Mouse (Mus musculus): ENCODE results near the gene Nr6a1. TPM values are rescaled to one million over a fixed set of nuclear protein-coding genes. Genes with fewer than 3 reads are reported as not detected.
A peak's percentile ranks its signal among the peaks of the same experiment; 100 is the strongest.

The Nr6a1 gene
- polyA plus RNA-seq, 1 experiment from 2014 or later: 4.4 TPM

GRCm38 (mm10) chr2:38957671-38958223 is 30.3 kb upstream of the Nr6a1 start:
- no peaks in the 10 kb centered on the region for H3K27me3 ChIP-seq (ENCODE audit: control insufficient read depth, insufficient read depth, low read length)
- H3K36me3 ChIP-seq (ENCODE audit: control insufficient read depth, insufficient read depth, low read length): no peaks in the 10 kb centered on the region
- H3K9me3 ChIP-seq (ENCODE audit: control insufficient read depth, low read length): no peaks in the 10 kb centered on the region
- H3K4me3 ChIP-seq (ENCODE audit: low read depth, low read length): no peak overlapping the region
- no peak overlapping the region for H3K9ac ChIP-seq (ENCODE audit: low read length)
- ATAC-seq (ENCODE audit: low FRiP score): no peak
- H3K4me1 ChIP-seq (ENCODE audit: control insufficient read depth, insufficient read depth, low read length): no peaks in the 10 kb centered on the region
- no peak overlapping the region for H3K4me2 ChIP-seq
- 89% methylated on average over 5 of the region's 5 CpGs for WGBS
- H3K27ac ChIP-seq (ENCODE audit: low read depth, low read length): no peak overlapping the region
- DNase-seq (ENCODE audit: low spot score, missing footprints): no peak

GRCm38 (mm10) chr2:38956062-38956461 is 28.6 kb upstream of the Nr6a1 start:
- WGBS: 84% methylated on average over 2 of the region's 2 CpGs
- Histone ChIP-seq H3K4me1 (ENCODE audit: control insufficient read depth, insufficient read depth, low read length) (no peaks in the 10 kb centered on the region), H3K9ac (ENCODE audit: low read length) (no peak overlapping the region), H3K4me2 (no peak overlapping the region), H3K36me3 (ENCODE audit: control insufficient read depth, insufficient read depth, low read length) (no peaks in the 10 kb centered on the region), H3K9me3 (ENCODE audit: control insufficient read depth, low read length) (no peaks in the 10 kb centered on the region), H3K4me3 (ENCODE audit: low read depth, low read length) (no peak overlapping the region), H3K27me3 (ENCODE audit: control insufficient read depth, insufficient read depth, low read length) (no peaks in the 10 kb centered on the region), H3K27ac (ENCODE audit: low read depth, low read length) (no peak overlapping the region)
- ATAC-seq (ENCODE audit: low FRiP score): no peak
- peak; percentile 6 for DNase-seq (ENCODE audit: low spot score, missing footprints)

GRCm38 (mm10) chr2:38953152-38953883 is 25.8 kb upstream of the Nr6a1 start:
- peak; percentile 57 for DNase-seq (ENCODE audit: low spot score, missing footprints)
- H3K4me3 ChIP-seq (ENCODE audit: low read depth, low read length): no peak overlapping the region
- WGBS: 79% methylated on average over 5 of the region's 5 CpGs
- no peak for ATAC-seq (ENCODE audit: low FRiP score)
- H3K4me2 ChIP-seq: no peak overlapping the region
- H3K9me3 ChIP-seq (ENCODE audit: control insufficient read depth, low read length): no peaks in the 10 kb centered on the region
- no peak overlapping the region for H3K9ac ChIP-seq (ENCODE audit: low read length)
- H3K27me3 ChIP-seq (ENCODE audit: control insufficient read depth, insufficient read depth, low read length): no peaks in the 10 kb centered on the region
- H3K36me3 ChIP-seq (ENCODE audit: control insufficient read depth, insufficient read depth, low read length): no peaks in the 10 kb centered on the region
- H3K4me1 ChIP-seq (ENCODE audit: control insufficient read depth, insufficient read depth, low read length): no peaks in the 10 kb centered on the region
- H3K27ac ChIP-seq (ENCODE audit: low read depth, low read length): no peak overlapping the region

- WGBS: 84% methylated on average over 7 of the region's 7 CpGs
- H3K9ac ChIP-seq (ENCODE audit: low read length): no peak overlapping the region
- DNase-seq (ENCODE audit: low spot score, missing footprints) (no peak), ATAC-seq (ENCODE audit: low FRiP score) (no peak)
- H3K4me3 ChIP-seq (ENCODE audit: low read depth, low read length): no peak overlapping the region
- no peak overlapping the region for H3K27ac ChIP-seq (ENCODE audit: low read depth, low read length)
- H3K27me3 ChIP-seq (ENCODE audit: control insufficient read depth, insufficient read depth, low read length): no peaks in the 10 kb centered on the region
- H3K36me3 ChIP-seq (ENCODE audit: control insufficient read depth, insufficient read depth, low read length): no peaks in the 10 kb centered on the region
- H3K9me3 ChIP-seq (ENCODE audit: control insufficient read depth, low read length): no peaks in the 10 kb centered on the region
- no peaks in the 10 kb centered on the region for H3K4me1 ChIP-seq (ENCODE audit: control insufficient read depth, insufficient read depth, low read length)
- H3K4me2 ChIP-seq: no peak overlapping the region
These were observed 22.8 kb upstream of the Nr6a1 start for GRCm38 (mm10) chr2:38950281-38950719.

- no peak for ATAC-seq (ENCODE audit: low FRiP score)
These were observed 20.1 kb upstream of the Nr6a1 start for GRCm38 (mm10) chr2:38947566-38947965.

GRCm38 (mm10) chr2:38944460-38945161 is 17.1 kb upstream of the Nr6a1 start:
- DNase-seq (ENCODE audit: low spot score, missing footprints) (peak; percentile 14), ATAC-seq (ENCODE audit: low FRiP score) (no peak)
- Histone ChIP-seq H3K36me3 (ENCODE audit: control insufficient read depth, insufficient read depth, low read length) (no peaks in the 10 kb centered on the region), H3K27ac (ENCODE audit: low read depth, low read length) (no peak overlapping the region), H3K4me2 (no peak overlapping the region), H3K9me3 (ENCODE audit: control insufficient read depth, low read length) (no peaks in the 10 kb centered on the region), H3K4me1 (ENCODE audit: control insufficient read depth, insufficient read depth, low read length) (no peaks in the 10 kb centered on the region), H3K27me3 (ENCODE audit: control insufficient read depth, insufficient read depth, low read length) (no peaks in the 10 kb centered on the region), H3K9ac (ENCODE audit: low read length) (no peak overlapping the region), H3K4me3 (ENCODE audit: low read depth, low read length) (no peak overlapping the region)
- 74% methylated on average over 3 of the region's 3 CpGs for WGBS

More at GRCm38 (mm10) chr2:38947566-38947965, 20.1 kb upstream of the Nr6a1 start:
- WGBS: 70% methylated on average over 7 of the region's 7 CpGs
- H3K9me3 ChIP-seq (ENCODE audit: control insufficient read depth, low read length): no peaks in the 10 kb centered on the region
- H3K36me3 ChIP-seq (ENCODE audit: control insufficient read depth, insufficient read depth, low read length): no peaks in the 10 kb centered on the region
- H3K4me1 ChIP-seq (ENCODE audit: control insufficient read depth, insufficient read depth, low read length): no peaks in the 10 kb centered on the region
- no peak overlapping the region for H3K9ac ChIP-seq (ENCODE audit: low read length)
- no peak overlapping the region for H3K27ac ChIP-seq (ENCODE audit: low read depth, low read length)
- no peaks in the 10 kb centered on the region for H3K27me3 ChIP-seq (ENCODE audit: control insufficient read depth, insufficient read depth, low read length)
- H3K4me2 ChIP-seq: no peak overlapping the region
- H3K4me3 ChIP-seq (ENCODE audit: low read depth, low read length): no peak overlapping the region
- DNase-seq (ENCODE audit: low spot score, missing footprints): peak; percentile 62

GRCm38 (mm10) chr2:38943977-38944376 is 16.5 kb upstream of the Nr6a1 start:
- Histone ChIP-seq H3K27me3 (ENCODE audit: control insufficient read depth, insufficient read depth, low read length) (no peaks in the 10 kb centered on the region), H3K4me1 (ENCODE audit: control insufficient read depth, insufficient read depth, low read length) (no peaks in the 10 kb centered on the region), H3K4me3 (ENCODE audit: low read depth, low read length) (no peak overlapping the region), H3K4me2 (no peak overlapping the region), H3K27ac (ENCODE audit: low read depth, low read length) (no peak overlapping the region), H3K9me3 (ENCODE audit: control insufficient read depth, low read length) (no peaks in the 10 kb centered on the region), H3K9ac (ENCODE audit: low read length) (no peak overlapping the region), H3K36me3 (ENCODE audit: control insufficient read depth, insufficient read depth, low read length) (no peaks in the 10 kb centered on the region)
- DNase-seq (ENCODE audit: low spot score, missing footprints) (peak; percentile 49), ATAC-seq (ENCODE audit: low FRiP score) (no peak)
- 48% methylated on average over 2 of the region's 2 CpGs for WGBS

GRCm38 (mm10) chr2:38943161-38943560 is 15.7 kb upstream of the Nr6a1 start:
- no peak for ATAC-seq (ENCODE audit: low FRiP score)

GRCm38 (mm10) chr2:38941898-38942297 is 14.4 kb upstream of the Nr6a1 start:
- 85% methylated on average over 2 of the region's 2 CpGs for WGBS
- H3K4me1 ChIP-seq (ENCODE audit: control insufficient read depth, insufficient read depth, low read length): no peaks in the 10 kb centered on the region
- no peak overlapping the region for H3K4me2 ChIP-seq
- H3K36me3 ChIP-seq (ENCODE audit: control insufficient read depth, insufficient read depth, low read length): no peaks in the 10 kb centered on the region
- no peak overlapping the region for H3K9ac ChIP-seq (ENCODE audit: low read length)
- no peaks in the 10 kb centered on the region for H3K27me3 ChIP-seq (ENCODE audit: control insufficient read depth, insufficient read depth, low read length)
- H3K4me3 ChIP-seq (ENCODE audit: low read depth, low read length): no peak overlapping the region
- H3K9me3 ChIP-seq (ENCODE audit: control insufficient read depth, low read length): no peaks in the 10 kb centered on the region
- DNase-seq (ENCODE audit: low spot score, missing footprints) (no peak), ATAC-seq (ENCODE audit: low FRiP score) (no peak)
- no peak overlapping the region for H3K27ac ChIP-seq (ENCODE audit: low read depth, low read length)

More at GRCm38 (mm10) chr2:38943161-38943560, 15.7 kb upstream of the Nr6a1 start:
- no peaks in the 10 kb centered on the region for H3K36me3 ChIP-seq (ENCODE audit: control insufficient read depth, insufficient read depth, low read length)
- H3K4me1 ChIP-seq (ENCODE audit: control insufficient read depth, insufficient read depth, low read length): no peaks in the 10 kb centered on the region
- no peak overlapping the region for H3K4me2 ChIP-seq
- H3K9me3 ChIP-seq (ENCODE audit: control insufficient read depth, low read length): no peaks in the 10 kb centered on the region
- WGBS: 85% methylated on average over 5 of the region's 5 CpGs
- H3K9ac ChIP-seq (ENCODE audit: low read length): no peak overlapping the region
- H3K27ac ChIP-seq (ENCODE audit: low read depth, low read length): no peak overlapping the region
- DNase-seq (ENCODE audit: low spot score, missing footprints): peak; percentile 31
- no peaks in the 10 kb centered on the region for H3K27me3 ChIP-seq (ENCODE audit: control insufficient read depth, insufficient read depth, low read length)
- H3K4me3 ChIP-seq (ENCODE audit: low read depth, low read length): no peak overlapping the region

All from midbrain, embryonic 11.5 days (tissue).